Mouse (Mus musculus): Measurements from ENCODE around the gene 6430548M08Rik.

Gene 6430548M08Rik

DNA sequence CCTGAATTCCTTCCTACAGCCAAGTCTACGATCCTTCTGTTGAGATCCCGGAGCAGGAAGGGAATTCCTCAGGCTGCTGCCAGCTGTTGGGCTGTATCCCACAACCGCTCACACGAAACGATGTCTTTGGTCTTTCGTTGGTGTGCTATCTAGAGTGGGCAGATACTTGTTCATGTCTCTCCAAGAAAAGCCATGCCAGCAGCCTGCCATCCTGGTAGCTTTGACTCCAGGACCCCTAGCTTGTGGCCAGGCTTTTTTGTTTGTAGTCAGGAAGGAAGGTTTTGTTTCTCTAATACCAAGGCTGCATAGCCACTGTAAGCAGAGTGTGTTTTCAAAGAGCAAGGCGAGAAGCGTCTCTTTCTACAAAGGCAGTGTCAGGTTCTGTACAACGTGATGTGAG is 10.0 kb upstream of the 6430548M08Rik start:
- no peak for ATAC-seq (ENCODE audit: insufficient number of reproducible peaks, low FRiP score, low TSS enrichment)

DNA sequence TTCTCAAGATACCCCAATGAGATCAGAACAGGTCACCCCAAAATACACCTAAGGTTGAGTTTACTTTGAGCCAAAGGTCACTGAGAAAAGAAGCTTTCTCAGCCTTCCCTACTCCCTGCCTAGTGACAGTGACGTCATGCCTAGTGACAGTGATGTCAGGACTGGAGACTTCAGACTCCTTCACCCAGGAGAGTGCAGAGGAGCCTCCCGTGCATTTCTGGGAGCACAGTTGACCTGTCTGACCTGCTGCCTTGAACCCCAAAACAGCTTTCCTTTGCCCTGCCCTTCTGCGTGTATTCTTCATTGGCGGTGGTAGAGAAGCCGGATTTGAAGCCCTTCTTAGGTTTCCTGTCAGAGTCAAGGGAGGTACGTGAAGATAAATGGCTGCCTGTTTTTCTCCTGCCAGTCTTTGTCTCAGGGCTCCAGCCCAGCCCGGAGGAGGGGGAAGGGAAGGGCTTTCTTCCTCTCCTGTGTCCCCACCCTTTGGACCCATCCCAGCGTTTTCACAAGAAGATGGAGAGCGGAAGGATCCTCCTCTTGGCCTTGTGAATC is 9.2 kb upstream of the 6430548M08Rik start:
- no peak for ATAC-seq (ENCODE audit: insufficient number of reproducible peaks, low FRiP score, low TSS enrichment)

- ATAC-seq (ENCODE audit: insufficient number of reproducible peaks, low FRiP score, low TSS enrichment): no peak
Measured at GRCm38 (mm10) chr8:120109149-120109548, 4.8 kb upstream of the 6430548M08Rik start.

GRCm38 (mm10) chr8:120110966-120111365 is 3.0 kb upstream of the 6430548M08Rik start:
- ATAC-seq (ENCODE audit: insufficient number of reproducible peaks, low FRiP score, low TSS enrichment): no peak

GRCm38 (mm10) chr8:120111382-120111781 is 2.6 kb upstream of the 6430548M08Rik start:
- ATAC-seq (ENCODE audit: insufficient number of reproducible peaks, low FRiP score, low TSS enrichment): no peak

DNA sequence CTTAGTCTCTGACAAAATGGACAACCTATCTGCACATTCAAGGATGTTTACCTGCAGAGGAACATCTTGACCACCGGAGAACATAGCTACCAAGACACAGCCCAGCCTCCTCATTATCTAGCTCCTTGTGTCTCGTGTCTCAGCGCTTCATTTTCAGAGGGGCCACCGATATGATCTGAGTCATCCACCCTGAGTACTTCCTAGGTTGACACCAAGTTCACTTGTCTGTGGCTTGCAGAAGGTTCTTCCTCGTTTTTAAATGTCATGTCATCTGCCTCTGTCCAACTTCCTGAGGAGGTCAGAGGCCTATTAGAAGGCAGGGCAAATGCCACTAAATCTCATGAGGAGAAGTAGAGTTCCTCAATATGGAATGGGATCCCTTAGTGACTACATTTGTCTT is 1.4 kb upstream of the 6430548M08Rik start:
- ATAC-seq (ENCODE audit: insufficient number of reproducible peaks, low FRiP score, low TSS enrichment): no peak

DNA sequence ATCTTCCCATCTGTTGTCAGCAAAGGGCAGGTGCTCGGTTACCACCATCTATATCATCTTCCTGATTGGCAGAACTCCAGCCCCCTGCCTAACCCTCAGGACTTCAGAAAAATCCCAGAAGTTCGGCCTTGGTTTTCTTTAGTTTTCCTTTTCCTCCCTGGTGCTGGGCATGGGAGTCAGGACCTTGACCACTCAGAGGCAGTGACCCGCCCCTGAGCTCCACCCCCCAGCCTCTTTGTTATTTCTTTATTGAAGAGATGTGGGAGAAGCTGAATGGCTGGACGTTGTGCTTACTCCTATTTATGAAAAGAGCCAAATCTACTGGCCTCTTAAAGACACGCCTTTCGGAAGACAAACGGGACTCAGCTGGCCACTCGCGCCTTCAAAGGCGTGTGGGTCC is 646 bp upstream of the 6430548M08Rik start:
- 0 out of 2 replicates have a peak, but pooled peaks have one; percentile 10 for ATAC-seq (ENCODE audit: insufficient number of reproducible peaks, low FRiP score, low TSS enrichment)

DNA sequence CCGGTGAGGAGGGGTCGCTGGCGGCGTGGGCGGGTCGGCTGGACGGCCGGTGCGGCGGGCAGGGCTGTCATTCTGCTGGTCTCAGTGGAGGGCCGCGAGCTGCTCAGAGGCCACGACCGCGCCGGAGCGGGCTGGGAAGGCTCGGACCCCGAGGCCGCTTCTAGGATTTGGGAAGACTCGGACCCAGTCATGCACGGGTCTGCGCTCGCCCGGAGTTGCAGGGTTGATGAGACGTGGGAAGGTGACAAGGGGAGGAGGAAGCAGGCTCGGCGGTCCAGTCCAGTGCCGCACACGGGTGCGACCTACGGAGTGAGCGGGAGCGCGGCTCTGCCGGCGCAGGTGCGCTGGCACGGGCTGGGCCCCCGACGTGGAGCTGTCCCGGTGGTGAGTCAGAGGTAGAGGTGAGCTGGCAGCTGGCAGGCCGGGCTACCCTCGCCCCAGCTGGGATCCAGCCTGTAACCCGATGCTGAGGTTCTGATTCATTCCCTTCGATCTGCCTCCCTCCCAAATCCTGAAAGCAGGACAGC is 426 bp downstream of the 6430548M08Rik start:
- ATAC-seq (ENCODE audit: insufficient number of reproducible peaks, low FRiP score, low TSS enrichment): peak; percentile 57

GRCm38 (mm10) chr8:120116600-120116999 is 2.6 kb downstream of the 6430548M08Rik start:
- no peak for ATAC-seq (ENCODE audit: insufficient number of reproducible peaks, low FRiP score, low TSS enrichment)

GRCm38 (mm10) chr8:120118162-120118561 is 4.2 kb downstream of the 6430548M08Rik start:
- ATAC-seq (ENCODE audit: insufficient number of reproducible peaks, low FRiP score, low TSS enrichment): no peak

- ATAC-seq (ENCODE audit: insufficient number of reproducible peaks, low FRiP score, low TSS enrichment): no peak
Measured at GRCm38 (mm10) chr8:120118847-120119246, 4.9 kb downstream of the 6430548M08Rik start.

- ATAC-seq (ENCODE audit: insufficient number of reproducible peaks, low FRiP score, low TSS enrichment): no peak
Measured at GRCm38 (mm10) chr8:120119429-120119828, 5.5 kb downstream of the 6430548M08Rik start.

- ATAC-seq (ENCODE audit: insufficient number of reproducible peaks, low FRiP score, low TSS enrichment): no peak
Measured at GRCm38 (mm10) chr8:120119931-120120330, 6.0 kb downstream of the 6430548M08Rik start.

- no peak for ATAC-seq (ENCODE audit: insufficient number of reproducible peaks, low FRiP score, low TSS enrichment)
Measured at GRCm38 (mm10) chr8:120120951-120121350, 7.0 kb downstream of the 6430548M08Rik start.

- ATAC-seq (ENCODE audit: insufficient number of reproducible peaks, low FRiP score, low TSS enrichment): no peak
Measured at GRCm38 (mm10) chr8:120124261-120124660, 10.3 kb downstream of the 6430548M08Rik start.

DNA sequence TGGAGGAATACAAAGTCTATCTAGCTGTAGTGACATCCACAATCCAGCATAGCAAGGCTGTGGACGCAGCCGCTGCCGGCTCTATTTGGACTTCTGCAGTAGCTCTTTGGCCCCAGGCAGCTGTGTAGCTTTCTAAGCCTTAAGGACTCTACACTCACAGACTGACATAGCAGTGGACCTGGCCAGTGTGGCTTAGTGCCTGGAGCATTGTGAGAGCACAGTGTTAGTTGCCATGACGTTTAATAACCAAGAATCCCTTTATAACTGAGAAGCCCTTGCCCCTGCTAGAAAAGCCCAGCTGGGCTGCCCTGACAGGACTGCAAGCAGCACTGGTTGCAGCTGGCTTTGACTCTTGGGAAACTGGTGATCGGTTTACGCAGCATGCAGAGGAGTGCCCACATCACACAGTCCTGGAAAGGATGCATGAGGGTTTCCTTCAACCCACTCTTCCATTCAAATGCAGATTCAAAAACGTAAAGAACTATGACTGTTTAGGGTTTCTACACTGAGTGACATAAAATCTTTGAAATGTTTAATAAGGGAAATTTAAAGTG is 11.0 kb downstream of the 6430548M08Rik start:
- no peak for ATAC-seq (ENCODE audit: insufficient number of reproducible peaks, low FRiP score, low TSS enrichment)

DNA sequence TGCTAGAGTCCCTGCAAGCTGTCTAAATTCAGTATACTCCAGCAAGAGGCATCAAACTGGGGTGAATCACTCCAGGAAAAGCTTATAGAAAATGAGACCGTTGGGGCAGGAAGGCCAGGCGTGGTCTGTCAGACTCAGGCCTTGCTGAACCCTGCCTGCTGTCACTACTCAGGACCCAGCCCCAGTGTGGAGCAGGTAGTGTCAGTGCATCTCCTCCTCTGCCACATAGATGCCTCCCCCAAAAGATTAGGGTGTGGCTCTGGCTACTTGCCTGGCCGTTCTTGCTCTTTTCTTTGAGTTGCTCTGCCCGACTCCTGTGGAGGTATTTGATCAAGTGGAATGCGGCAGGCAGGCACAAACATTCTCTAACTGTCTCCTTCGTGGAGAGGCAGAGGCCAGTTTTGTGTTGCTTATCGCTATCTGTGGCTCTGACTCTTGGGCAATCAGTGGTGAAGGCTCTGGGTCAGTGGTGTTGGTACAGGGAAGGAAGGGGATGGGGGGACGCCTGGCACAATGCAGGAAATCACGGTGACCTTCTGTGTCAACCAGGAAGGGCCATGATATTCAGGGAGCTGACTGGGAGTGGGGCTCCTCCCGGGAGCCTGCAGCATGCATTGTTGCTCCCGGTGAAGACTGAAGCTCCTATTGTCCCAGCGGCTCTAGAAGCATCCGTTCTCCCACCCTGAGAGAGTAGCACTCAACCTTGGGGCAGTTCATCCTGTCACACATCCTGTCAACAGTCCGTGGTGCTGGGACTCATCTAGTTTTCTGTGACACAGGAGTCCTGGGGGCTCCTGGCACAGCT is 12.6 kb downstream of the 6430548M08Rik start:
- ATAC-seq (ENCODE audit: insufficient number of reproducible peaks, low FRiP score, low TSS enrichment): no peak

DNA sequence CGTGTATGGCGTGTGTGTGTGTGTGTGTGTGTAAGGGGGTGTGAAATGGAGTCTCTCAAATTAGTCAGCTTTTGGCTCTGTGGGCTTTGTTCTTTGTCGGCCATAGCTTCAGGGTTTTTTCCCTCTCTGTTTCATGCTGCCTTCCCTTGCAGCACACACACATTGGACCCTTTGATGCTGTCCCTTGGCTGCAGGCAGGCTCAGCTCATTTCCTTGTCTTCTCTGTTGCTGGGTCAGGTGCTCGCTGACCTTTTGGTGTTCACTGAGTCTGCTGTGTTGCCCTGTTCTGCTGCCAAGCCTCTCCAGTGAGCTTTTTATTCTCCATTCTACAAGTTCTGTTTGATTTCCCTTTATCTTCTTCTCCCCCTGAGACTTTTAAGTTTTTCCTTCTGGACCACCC is 15.6 kb downstream of the 6430548M08Rik start:
- no peak for ATAC-seq (ENCODE audit: insufficient number of reproducible peaks, low FRiP score, low TSS enrichment)

DNA sequence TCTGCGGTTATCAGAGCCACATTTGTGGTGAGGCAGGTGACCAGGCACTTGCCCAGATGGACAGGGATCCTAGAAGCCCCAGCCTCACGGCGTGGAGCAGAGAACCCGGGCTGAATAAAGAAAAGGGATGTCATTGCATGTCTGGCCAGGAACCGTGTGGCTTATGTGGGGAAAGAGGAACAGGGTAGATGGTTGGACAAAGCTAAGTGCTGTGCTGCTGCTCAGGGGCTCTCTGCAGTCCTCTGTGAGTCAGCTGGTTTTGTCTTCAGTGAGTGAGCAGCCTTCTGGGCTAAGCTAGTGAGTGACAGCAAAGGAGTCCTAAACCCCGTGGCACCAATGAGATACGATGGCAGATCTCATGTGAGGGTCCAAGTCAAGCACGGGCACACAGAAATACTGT is 17.2 kb downstream of the 6430548M08Rik start:
- no peak for ATAC-seq (ENCODE audit: insufficient number of reproducible peaks, low FRiP score, low TSS enrichment)

GRCm38 (mm10) chr8:120133169-120133568 is 19.2 kb downstream of the 6430548M08Rik start:
- ATAC-seq (ENCODE audit: insufficient number of reproducible peaks, low FRiP score, low TSS enrichment): peak; percentile 82

DNA sequence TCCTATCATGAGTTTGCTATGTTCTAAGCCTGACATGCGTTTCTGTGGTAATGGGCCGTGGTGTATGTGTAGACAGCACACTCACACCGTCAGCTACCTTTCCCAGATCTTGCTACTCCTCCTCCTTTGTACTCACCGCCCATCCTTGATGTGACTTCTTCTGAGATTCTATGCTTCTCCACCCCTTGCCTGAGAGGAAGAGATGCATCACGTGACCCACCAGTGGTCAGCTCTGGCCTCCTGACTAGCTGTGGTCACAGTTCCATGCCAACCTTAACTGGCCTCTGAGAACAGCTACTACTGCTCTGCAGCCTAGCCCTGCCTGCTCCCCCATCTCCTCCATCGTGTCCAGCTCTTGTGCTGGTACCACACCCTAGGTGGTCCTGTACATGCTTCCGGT is 21.7 kb downstream of the 6430548M08Rik start:
- ATAC-seq (ENCODE audit: insufficient number of reproducible peaks, low FRiP score, low TSS enrichment): no peak
